In the genomic region with DNA sequence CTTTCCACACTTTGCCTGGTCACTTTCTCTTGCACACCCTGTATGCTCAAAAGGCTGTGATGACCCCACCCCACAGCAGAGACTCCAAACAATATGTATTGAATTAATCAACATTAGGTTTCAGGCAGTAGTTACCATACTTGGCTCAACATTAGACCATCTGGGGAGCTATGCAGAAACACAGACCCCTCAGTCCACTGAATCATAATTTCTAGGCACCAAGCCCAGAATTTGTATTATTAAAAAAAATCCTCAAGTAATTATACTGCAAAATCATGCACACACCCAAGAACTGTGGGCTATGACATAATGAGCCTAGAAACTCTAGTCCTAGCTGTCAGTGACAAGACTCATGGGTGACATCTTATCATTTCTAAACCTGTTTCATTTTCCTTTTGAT, we compare ENCODE assay signal across 19 mouse cellular contexts.
A peak's percentile ranks its signal among the peaks of the same experiment; 100 is the strongest.
DNase-seq lines count a peak whose midpoint lies in the region; ATAC-seq and TF ChIP-seq lines count a peak whose summit lies in the region.
"Had no signal": no experiment of that assay in that cellular context is flagged by ENCODE, and none has a peak within 500 bp of the region (broad histone marks: within the 10 kb centered on the region; RNA-seq: fewer than 3 reads in every experiment).

No protein-coding gene starts in this region.

- H3K9me3 ChIP-seq in hindbrain, embryonic 15.5 days, result no peaks in the 10 kb centered on the region
- no peaks in the 10 kb centered on the region for H3K9me3 ChIP-seq in hindbrain, embryonic 10.5 days
- no peaks in the 10 kb centered on the region for H3K9me3 ChIP-seq in lung, embryonic 14.5 days (ENCODE audit: low read depth, low read length)
- H3K9me3 ChIP-seq: embryonic facial prominence, embryonic 13.5 days; heart, embryonic 15.5 days; midbrain, embryonic 10.5 days; neural tube, embryonic 13.5 days had no signal

- no peak for TF ChIP-seq CTCF in lung, embryonic 14.5 days (IDR thresholded peaks at IDR 0.05; ENCODE audit: low read depth)
- TF ChIP-seq CTCF in brain, embryonic 14.5 days (IDR thresholded peaks at IDR 0.05; ENCODE audit: borderline replicate concordance, extremely low read depth, insufficient read depth, insufficient read length), result no peak

- TF ChIP-seq POLR2A in brain, embryonic 14.5 days (IDR thresholded peaks at IDR 0.05; ENCODE audit: borderline replicate concordance, extremely low read depth, insufficient read depth, insufficient read length, poor library complexity, severe bottlenecking), result no peak

- H3K27ac ChIP-seq in hindbrain, embryonic 15.5 days (replicated peaks), result no peak overlapping the region
- H3K27ac ChIP-seq in hindbrain, embryonic 10.5 days, result no peak overlapping the region
- H3K27ac ChIP-seq in lung, embryonic 14.5 days (ENCODE audit: low read depth), result no peak overlapping the region
- H3K27ac ChIP-seq: embryonic facial prominence, embryonic 13.5 days; heart, embryonic 15.5 days; macrophage; midbrain, embryonic 10.5 days; neural tube, embryonic 13.5 days had no signal

- peak; percentile 71; the same call in 1 of the 2 replicates for ATAC-seq in hindbrain, embryonic 15.5 days (ENCODE audit: low FRiP score, low read depth)
- ATAC-seq in lung, embryonic 14.5 days (ENCODE audit: insufficient read depth), result peak; percentile 70

- no peak overlapping the region for H3K9ac ChIP-seq in hindbrain, embryonic 15.5 days
- no peak overlapping the region for H3K9ac ChIP-seq in lung, embryonic 14.5 days
- H3K9ac ChIP-seq: embryonic facial prominence, embryonic 13.5 days; heart, embryonic 15.5 days; neural tube, embryonic 13.5 days had no signal

- H3K27me3 ChIP-seq in hindbrain, embryonic 15.5 days, result no peaks in the 10 kb centered on the region
- H3K27me3 ChIP-seq in hindbrain, embryonic 10.5 days (ENCODE audit: insufficient read depth, poor library complexity, severe bottlenecking), result no peaks in the 10 kb centered on the region
- H3K27me3 ChIP-seq in lung, embryonic 14.5 days (ENCODE audit: insufficient read depth, low read length), result no peaks in the 10 kb centered on the region
- H3K27me3 ChIP-seq: embryonic facial prominence, embryonic 13.5 days; heart, embryonic 15.5 days; neural tube, embryonic 13.5 days had no signal

- H3K4me1 ChIP-seq in hindbrain, embryonic 15.5 days (replicated peaks), result no peaks in the 10 kb centered on the region
- H3K4me1 ChIP-seq in hindbrain, embryonic 10.5 days (replicated peaks), result no peaks in the 10 kb centered on the region
- no peaks in the 10 kb centered on the region for H3K4me1 ChIP-seq in lung, embryonic 14.5 days (ENCODE audit: insufficient read depth)
- H3K4me1 ChIP-seq: embryonic facial prominence, embryonic 13.5 days; heart, embryonic 15.5 days; midbrain, embryonic 10.5 days; neural tube, embryonic 13.5 days had no signal

- H3K36me3 ChIP-seq in hindbrain, embryonic 15.5 days, result no peaks in the 10 kb centered on the region
- H3K36me3 ChIP-seq in hindbrain, embryonic 10.5 days, result no peaks in the 10 kb centered on the region
- no peaks in the 10 kb centered on the region for H3K36me3 ChIP-seq in lung, embryonic 14.5 days (ENCODE audit: insufficient read depth)
- H3K36me3 ChIP-seq: embryonic facial prominence, embryonic 13.5 days; heart, embryonic 15.5 days; midbrain, embryonic 10.5 days; neural tube, embryonic 13.5 days had no signal

- no peak overlapping the region for H3K4me2 ChIP-seq in hindbrain, embryonic 15.5 days
- no peak overlapping the region for H3K4me2 ChIP-seq in lung, embryonic 14.5 days
- H3K4me2 ChIP-seq: embryonic facial prominence, embryonic 13.5 days; heart, embryonic 15.5 days; neural tube, embryonic 13.5 days had no signal

- H3K4me3 ChIP-seq in hindbrain, embryonic 15.5 days, result no peak overlapping the region
- H3K4me3 ChIP-seq in hindbrain, embryonic 10.5 days, result no peak overlapping the region
- no peak overlapping the region for H3K4me3 ChIP-seq in lung, embryonic 14.5 days (ENCODE audit: low read depth, low read length)
- H3K4me3 ChIP-seq: embryonic facial prominence, embryonic 13.5 days; heart, embryonic 15.5 days; midbrain, embryonic 10.5 days; neural tube, embryonic 13.5 days had no signal

- DNase-seq in hindbrain, embryonic 10.5 days (ENCODE audit: low spot score), result no peak
- DNase-seq in lung, embryonic 14.5 days, result peak; percentile 70
- no peak for DNase-seq in lung, adult 18-20 months
- peak; percentile 63 for DNase-seq in Muller cell, postnatal 12 days (ENCODE audit: inconsistent ontology term)
- DNase-seq in brain, embryonic 14.5 days (ENCODE audit: low read depth), result peak; percentile 56
- no peak for DNase-seq in urinary bladder, adult 18-20 months (ENCODE audit: low spot score in 2 of 2)
- DNase-seq: cerebellum, adult 9-11 months; gastrocnemius, postnatal 25 days; heart, postnatal 4 days; kidney, adult 9 months; kidney, postnatal 25 days; liver; thymus, postnatal 14 days had no signal

Comparison
In these comparisons a context has a peak if more than half of its experiments do, and no peak if none do; other contexts are left out.
1. DNase-seq: peak in lung, embryonic 14.5 days (single experiment), Muller cell, postnatal 12 days (single experiment) and brain, embryonic 14.5 days (single experiment); none in hindbrain, embryonic 10.5 days (single experiment), lung, adult 18-20 months (0 of 2) and urinary bladder, adult 18-20 months (0 of 2).